Mouse (Mus musculus) lung, postnatal 4 days (tissue): ENCODE results near the gene Gipc1.

ENCODE experiments used
- DNase-seq, 2 experiments: peaks; one replicate each; pipeline ENCODE4 v3.0.0; 2021

The Gipc1 gene

DNA sequence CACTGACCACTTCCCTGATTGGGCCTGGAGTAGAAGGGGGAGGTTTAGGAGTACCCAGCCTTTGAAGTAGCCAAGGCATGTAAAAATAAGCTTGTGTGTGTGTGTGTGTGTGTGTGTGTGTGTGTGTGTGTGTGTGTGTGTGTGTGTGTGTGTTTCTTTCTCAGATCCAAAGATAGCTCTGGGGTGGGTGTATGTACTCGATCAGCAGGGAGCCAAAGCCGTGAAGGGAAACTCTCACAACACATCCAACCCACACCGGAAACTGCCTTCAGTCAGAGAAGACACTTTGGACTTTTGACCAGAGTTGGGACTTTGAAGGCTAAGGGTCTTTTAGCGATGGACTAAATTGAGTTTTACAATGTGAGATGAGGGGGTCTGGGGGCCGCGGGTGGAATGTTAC lies 2.8 kb upstream of the Gipc1 start:
- DNase-seq: no peak

DNA sequence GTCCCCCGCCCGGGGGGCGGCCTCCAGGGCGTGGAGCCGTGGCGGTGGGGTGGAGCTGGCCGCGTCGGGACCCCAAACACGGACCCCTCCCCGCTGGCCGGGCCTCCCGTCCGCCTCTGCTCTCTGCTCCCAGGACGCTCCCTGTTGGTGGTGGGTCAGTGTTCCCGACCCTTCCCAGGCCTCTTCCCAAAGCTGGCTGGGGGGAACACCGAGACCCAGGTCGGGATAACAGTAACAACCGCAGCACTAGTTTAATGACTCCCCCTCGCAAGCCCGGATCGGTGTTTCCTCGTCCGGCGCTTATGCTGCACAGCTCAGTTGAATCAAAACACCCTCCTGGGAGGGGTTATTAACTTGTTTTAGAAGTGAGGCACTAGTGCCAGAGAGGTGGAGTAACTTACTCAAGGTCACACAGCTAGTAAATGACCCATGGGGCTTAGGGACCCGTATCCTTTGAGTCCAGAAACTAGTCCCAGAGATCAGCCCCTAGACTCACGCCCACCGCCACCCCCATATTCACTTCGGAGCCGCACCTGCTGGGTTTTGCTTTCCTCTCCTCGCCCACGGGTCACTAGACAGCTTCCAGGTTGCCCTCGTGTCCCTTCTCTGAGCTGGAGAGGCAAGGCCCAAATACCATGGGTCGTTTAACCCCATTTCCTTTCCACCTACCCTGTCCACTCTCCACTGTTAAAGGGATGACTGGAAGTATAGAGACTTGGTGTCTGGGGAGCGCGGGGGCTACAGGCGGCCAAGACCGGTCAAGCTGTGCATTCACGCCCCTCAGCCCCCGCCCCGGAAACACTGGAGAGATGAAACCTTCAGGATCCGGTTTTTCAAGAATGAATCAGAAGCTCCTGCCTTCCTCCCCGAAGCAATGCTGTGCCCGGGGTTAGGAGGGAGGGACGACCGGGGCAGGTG lies 526 bp downstream of the Gipc1 start:
- DNase-seq: peak; percentile 60 to 64

DNA sequence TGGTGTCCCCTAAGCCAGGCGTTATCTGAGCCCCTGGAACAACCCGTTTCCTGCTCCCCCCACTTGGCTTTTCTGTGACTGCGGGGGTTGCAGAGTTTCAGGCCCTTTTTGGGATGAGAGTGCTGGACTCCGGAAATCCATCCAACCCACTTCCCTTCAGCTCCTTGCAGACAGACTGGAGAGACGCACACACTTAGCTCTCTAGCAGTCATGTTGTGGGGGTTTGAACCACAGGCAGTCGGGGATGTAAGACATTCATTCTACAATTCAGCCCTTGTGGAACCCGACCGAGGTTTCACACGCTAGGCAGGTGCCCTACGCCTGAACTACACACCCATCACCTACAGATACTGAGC lies 1.2 kb downstream of the Gipc1 start:
- no peak for DNase-seq

DNA sequence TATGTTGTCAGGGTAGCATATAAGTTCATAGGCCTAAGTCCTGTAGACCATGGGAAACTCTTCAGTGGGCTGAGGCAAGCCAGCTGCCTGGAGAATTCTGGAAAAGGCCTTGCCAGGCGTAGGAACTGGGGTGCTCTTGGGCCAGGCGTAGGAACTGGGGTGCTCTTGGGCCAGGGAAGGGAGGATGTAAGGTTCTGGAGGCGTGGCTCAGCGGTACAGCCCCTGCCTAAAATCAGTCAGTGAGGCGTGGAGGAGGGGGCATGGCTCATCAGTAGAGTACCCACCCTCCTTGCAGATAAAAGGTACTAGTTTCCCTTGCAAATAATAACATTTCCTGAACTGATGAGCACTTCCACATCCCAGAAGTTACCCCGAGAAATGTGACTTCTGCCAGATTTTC lies 2.2 kb downstream of the Gipc1 start:
- DNase-seq: no peak

DNA sequence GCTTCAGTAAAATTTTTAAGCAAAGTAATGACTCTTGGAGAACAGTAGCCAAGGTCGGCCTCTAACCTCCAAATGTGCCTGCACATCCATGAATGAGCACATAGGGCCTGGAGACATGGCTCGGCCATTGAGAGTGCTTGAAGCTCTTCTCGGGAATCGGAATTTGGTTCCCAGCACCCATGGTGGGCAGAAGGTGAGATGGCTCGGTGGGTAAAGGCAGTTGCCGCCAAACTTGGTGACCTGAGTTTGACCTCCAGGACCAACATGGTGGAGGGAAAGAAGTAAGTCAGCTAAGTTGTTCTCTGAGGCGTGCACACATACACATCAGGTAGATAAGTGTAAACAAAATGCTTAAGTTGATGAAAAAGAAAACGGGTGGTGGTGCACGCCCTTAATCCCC lies 3.6 kb downstream of the Gipc1 start:
- DNase-seq: no peak

DNA sequence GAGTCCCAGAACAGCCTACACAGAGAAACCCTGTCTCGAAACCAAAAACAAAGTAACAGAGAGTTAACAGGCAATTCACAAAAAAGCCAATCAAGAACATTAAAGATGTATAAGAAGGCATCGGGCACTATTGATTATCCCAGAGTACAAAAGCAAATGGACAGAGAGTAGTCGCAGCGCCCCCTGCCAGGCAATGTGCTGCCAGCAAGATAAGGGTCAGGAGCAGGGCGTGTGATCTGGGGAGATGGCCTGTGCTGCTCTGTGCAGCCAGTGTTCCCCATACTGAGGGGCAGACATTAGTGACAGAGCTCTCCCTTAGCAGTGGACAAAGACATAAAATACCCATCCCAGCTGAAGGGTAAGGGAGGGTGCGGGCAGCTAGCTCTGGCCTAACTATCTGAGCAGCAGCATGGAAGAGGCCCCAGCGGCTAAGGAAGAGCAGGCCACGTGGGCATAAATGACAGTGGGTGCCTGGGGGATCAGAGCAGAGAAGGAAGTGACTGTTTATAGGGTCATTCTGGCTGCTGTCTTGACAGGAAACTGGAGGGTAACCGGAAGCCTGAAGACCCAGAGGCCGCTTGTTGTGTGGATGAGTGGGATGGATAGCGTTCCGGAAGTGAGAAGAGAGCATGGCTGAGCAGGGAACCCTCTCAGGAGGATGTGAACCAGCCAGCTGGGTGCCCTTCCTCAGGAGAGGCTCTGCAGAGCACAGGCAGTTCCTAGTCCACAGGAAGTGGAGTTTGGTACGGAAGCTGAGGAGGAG lies 4.2 kb downstream of the Gipc1 start:
- DNase-seq: peak; percentile 67 to 85

DNA sequence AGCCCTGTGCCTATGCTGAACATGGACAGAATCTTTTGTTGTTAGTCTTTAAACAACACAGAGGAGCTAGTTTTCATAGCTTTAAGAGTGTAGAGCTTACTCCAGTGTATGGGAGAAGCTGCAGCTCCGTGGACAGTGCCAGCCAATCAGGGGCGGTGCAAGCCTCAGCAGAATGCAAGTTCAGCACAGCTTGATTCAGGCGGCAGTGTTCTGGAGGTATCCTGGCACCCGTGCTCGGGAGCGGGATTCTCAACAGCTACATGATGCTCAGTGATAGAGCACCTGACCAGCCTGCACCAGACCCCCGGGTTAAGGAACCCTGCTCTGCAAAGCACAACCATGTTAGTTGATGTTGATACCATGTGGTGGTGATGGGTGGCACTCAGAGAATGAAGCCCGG lies 8.1 kb downstream of the Gipc1 start:
- DNase-seq: no peak

DNA sequence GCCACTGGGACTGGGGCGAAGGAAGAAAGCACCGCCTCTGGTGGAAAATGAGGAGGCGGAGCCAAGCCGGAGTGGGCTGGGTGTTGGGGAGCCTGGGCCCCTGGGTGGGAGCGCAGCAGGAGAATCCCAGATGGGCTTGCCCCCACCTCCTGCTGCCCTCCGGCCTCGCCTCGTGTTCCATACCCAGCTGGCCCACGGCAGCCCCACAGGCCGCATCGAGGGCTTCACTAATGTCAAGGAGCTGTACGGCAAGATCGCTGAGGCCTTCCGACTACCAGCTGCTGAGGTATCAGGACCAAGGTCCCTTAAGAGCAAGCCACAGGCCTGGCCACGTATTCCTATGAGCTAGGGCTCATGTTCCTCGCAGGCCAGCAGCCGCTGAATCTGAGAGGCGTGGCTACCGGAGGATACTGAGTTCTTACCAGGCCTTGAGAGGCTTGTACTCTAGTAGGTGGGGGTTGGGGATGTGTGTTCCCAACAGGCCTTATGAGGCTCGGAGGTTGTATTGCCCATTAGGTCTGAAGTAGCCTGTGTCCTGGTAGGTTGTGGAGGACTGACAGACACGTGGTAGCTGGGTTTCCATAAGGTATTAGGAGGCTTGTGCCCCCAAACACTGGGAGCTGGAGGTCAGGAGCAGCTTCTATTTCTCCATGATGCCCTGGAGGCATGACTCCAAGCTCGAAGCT lies 8.7 kb downstream of the Gipc1 start:
- peak; percentile 46 to 65 for DNase-seq

DNA sequence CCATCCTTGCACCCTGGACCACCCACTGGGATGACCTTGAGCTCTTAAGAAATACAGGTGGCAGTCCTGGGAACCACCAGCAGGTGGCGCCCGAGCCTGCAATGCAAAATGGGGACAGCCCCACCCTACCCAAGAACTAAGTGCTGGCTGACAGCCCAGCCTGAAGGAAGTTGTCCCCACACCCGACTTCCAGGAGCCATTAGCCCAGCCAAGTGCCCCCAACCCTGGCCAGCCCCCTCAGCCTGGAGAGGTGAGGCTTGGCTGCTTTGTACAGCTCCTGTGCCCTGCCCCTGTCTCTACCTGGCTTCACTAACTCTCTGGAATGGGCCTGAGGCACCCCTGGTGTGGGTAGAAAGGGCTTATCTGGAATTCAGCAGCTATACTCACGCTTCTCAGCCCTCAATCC lies 9.9 kb downstream of the Gipc1 start:
- DNase-seq: peak; percentile 93 to 95

DNA sequence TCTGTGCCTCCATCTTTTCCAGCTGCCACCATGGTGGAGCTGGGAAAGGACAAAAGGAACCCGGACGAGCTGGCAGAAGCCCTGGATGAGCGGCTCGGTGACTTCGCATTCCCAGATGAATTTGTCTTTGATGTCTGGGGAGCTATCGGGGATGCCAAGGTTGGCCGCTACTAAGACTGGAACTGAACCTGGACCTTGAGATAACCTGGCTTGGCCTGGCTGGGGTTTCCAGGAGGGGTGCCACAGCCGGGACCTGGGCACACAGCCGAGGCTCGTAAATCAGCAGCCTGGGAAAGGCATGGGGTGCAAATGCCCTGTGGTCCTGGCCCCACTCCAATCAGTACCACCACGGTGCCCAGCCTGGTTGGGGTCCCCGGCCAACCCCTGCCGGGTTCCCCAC lies 11.6 kb downstream of the Gipc1 start:
- DNase-seq: no peak

DNA sequence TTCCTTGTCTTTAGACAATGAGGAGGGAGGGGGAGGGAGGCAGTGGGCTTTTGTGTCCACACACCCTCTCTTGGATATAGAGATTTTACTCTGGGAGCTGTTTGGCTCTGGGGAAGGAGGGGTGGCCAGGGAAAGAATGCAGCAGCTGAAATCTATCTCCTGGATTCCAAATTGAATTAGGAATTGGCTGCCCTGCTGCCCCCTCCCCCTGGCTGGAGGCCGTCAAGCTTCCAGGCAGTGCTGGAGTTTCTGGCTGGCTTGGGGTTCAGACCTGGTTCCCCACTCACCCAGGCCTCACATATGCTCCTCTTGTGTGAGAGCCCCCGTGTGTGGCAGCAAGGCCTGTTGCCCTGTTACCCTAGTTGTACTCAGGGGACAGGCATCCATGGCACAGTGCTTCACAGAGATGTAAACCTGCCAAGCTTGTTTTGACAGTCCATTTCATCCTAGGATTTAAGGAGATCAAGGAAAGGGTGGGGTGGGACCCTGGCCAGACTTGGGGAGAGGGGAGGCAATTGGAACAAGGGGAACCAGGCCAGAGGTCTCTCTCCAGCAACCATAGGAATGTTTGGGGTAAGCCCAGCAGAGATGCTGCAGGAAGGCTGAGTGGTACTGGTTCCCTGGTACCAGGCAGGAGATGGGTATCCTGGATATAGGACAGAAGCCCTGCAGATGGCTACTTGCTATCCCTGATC lies 12.6 kb downstream of the Gipc1 start:
- DNase-seq: peak; percentile 63 to 83

DNA sequence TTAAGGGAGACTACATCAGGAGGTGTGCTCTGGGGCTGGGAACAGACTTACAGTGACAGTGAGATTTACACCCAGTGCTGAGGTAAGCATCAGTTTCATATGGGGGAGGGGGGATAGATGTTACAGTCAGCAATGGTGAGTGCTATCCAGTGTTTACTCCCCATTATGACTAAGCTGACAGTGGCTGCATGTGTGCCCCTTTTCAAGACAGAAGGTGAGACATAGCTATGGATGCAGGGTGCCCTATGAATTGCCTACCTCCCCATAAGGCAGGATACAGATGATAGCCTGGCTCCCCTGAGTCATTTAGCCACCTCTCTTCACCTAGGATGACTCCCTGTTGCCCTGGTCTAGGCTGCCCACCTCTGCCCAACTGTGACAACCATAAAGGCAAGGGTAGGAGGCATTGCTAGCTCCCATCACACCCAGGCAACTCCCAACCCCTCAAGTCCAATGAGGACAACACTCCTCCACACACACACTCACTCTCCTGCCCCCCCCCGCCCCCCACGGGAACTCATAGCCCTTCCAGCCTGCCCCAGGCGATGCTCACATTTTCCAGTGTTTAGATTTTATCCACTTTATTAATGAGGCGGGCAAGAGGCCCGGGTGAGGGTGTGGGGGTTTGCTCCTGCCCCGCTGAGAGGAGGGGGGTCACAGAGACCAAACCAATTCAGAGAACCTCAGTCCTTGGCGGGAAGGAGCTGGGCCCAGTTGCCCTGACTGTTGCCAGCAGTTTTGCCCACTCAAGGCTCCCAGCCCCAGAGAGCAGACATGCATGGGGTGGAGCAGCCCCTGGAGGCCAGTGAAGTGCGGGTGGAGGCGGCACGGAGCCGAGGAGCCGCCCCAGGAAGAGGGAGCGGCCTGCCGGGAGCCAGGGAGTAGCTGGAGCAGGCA lies 13.7 kb downstream of the Gipc1 start, which contains the start of gene Ptger1:
Gene Ptger1 (plus strand): TSS at position 710 of the 897 bp plus-strand sequence.
- DNase-seq: peak; percentile 83 to 91

DNA sequence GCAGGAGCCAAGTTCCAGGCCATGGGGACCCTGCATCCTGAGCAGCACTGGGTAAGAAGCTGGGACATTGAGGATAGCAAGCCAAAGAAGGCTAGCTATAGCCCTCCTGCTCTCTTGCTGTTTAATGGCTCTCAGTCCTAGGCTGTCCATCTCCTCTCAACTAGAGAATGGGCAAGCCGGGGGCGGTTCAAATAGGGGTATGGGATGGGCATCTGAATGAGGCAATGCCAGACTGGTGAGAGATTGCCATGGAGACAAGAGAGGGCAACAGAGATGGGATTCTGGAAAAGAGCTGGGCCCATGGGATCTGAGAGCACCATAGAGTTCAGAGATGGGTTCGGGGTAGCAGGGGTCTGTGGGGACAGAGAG lies 14.4 kb downstream of the Gipc1 start:
- no peak for DNase-seq

DNA sequence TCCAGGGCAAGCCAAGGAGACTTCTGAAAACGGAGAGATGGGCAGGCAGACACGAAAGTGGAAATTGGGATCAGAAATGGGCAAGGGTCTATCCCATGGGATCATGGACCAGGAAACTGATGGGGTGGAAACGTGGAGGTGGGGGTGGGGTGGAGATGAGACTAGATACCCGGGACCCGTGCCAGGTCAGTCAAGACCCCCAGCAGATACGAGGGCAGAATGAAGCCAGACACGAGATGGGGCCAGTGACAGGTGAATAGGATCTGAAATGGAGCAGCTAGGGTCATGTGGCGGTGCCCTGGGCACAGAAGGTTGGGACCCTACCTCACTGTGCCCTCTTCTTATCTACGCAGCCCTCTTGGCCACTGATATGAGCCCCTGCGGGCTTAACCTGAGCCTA lies 15.0 kb downstream of the Gipc1 start:
- no peak for DNase-seq

DNA sequence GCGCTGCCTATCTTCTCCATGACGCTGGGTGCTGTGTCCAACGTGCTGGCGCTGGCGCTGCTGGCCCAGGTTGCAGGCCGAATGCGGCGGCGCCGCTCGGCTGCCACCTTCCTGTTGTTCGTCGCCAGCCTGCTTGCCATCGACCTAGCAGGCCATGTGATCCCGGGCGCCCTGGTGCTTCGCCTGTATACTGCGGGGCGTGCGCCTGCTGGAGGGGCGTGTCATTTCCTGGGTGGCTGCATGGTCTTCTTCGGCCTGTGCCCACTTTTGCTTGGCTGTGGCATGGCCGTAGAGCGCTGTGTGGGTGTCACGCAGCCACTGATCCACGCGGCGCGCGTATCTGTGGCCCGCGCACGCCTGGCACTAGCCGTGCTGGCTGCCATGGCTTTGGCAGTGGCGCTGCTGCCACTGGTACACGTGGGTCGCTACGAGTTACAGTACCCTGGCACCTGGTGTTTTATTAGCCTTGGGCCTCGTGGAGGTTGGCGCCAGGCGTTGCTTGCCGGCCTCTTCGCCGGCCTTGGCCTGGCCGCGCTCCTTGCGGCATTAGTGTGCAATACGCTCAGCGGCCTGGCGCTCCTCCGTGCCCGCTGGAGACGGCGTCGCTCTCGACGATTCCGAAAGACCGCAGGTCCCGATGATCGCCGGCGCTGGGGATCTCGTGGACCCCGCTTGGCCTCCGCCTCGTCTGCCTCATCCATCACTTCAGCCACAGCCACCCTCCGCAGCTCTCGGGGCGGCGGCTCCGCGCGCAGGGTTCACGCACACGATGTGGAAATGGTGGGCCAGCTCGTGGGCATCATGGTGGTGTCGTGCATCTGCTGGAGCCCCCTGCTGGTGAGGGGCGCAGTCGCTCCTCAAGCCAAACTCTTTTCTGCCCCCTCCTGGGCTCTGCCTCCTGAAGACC lies 15.8 kb downstream of the Gipc1 start:
- DNase-seq: peak; percentile 84 to 86

DNA sequence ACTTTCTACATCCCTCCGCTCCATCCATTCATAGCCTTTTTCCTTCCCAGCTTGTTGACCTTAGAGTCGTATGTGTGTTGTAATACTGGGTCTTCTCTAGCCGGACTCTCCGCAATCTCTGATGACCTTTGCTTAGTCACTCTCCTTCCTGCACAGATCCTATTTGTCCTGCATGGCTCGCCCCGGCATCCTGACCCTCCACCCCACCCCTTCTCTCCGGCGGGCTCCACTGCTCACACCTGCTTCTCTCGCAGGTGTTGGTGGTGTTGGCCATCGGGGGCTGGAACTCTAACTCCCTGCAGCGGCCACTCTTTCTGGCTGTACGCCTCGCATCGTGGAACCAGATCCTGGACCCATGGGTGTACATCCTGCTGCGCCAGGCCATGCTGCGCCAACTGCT lies 16.5 kb downstream of the Gipc1 start:
- DNase-seq: no peak

DNA sequence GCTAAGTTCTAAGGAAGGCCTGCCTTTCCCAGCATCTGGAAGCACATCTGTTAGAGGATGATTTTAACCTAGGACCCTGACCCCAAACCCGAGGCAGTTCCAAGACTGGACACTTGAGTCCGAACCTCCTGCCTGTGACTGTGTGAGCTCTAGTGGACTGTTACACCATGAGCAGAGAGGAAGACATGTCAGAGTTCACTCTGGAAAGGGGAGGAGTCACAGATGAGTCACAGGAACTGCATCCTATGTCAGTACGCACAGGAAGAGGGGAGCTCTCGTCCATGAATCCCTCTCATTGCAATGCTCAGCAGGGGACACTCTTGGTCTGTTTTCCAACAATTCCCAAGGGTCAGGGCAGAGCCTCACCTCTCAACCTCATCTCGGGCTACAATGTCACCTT lies 20.5 kb downstream of the Gipc1 start:
- DNase-seq: no peak

DNA sequence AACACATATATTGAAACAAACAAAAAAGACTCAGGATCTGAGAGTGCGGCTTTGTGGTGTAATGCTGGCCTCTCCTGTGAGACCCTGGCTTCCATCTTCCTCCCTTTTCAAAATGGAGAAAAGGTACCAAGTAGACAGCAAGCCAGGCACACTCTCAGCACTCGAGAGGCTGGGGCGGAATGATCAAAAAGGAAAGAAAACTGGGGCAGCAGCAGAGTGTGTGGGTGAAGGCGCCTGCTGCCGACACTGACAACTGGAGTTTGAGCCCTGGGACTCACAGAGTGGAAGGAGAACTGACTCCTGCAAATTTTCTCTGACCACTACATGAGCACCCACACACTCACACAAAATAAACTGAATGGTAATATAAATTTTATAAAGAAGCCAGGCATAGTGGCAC lies 22.0 kb downstream of the Gipc1 start:
- no peak for DNase-seq

DNA sequence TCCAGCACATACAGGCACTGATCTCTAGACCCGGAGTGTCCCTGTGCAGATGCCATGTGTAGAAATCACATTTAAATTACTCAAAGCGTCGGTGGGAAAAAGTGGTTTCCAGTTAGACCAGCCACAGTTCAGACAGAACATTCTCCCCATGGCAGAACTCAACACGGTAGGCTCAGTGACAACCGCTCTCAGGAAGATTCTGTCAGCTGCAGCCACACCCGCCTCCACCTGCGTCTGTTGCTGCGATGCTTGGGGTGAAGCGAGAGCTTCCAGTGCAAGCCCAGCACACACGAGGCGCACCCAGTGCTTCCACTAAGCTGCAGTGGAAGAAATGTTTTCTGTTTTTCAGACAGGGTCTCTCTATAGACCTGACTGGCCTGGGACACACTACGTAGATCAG lies 27.4 kb downstream of the Gipc1 start:
- no peak for DNase-seq

DNA sequence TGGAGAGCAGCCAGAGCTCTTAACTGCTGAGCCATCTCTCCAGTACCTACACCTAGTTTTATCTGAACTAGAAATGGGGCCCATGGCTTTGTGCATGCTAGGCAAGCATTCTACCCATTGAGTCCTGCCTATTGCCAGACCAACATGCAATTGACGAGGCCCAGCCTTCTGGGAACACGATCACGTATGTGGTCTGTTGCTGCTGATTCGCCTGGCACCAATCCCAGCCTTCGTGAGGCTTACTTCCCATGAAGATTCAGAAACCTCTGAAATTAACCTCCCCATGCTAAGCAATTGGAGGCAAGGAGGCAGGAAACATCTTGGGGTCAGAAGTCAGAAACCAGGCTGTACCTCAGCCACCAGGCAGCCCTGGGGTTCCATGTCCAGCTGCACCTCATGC lies 28.1 kb downstream of the Gipc1 start:
- DNase-seq: no peak

DNA sequence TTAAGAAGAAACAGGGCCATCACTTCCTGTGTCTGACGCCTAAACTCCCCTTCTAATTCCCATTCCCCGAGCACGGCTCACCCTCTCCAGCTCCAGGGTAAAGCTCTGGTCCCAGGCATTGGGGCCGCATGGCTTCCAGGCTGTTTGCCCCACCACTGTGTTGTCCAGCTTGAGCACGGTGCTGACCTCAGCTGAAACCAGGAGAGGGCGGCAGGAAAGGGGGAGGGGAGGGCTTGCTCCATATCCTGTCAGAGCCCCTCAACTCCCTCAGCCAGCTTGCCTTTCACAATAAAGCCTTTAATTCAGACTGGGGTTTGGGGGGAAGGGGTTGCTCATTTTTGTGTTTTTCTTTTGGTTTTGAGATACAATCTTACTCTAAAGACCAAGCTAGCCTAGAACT lies 28.6 kb downstream of the Gipc1 start:
- DNase-seq: peak in 1 of 2 experiments; percentile 71
